Mouse (Mus musculus) lung, adult 2 months (tissue): ENCODE results near the gene Mtfr2.

Experiments used
- CTCF ChIP-seq: fragments of 200-500 bp; IDR thresholded peaks from 2 replicates; pipeline ENCODE4 v1.5.1; 2011; ENCODE audit warnings: mild to moderate bottlenecking, low read length, control low read depth; ENCODE audit not compliant: insufficient read depth
- POLR2A ChIP-seq: fragments of 200-500 bp; IDR thresholded peaks from 2 replicates; pipeline ENCODE4 v1.6.1; 2011; ENCODE audit warnings: low read depth, mild to moderate bottlenecking, control low read depth, low read length, borderline replicate concordance; ENCODE audit errors: extremely low read depth

DNA sequence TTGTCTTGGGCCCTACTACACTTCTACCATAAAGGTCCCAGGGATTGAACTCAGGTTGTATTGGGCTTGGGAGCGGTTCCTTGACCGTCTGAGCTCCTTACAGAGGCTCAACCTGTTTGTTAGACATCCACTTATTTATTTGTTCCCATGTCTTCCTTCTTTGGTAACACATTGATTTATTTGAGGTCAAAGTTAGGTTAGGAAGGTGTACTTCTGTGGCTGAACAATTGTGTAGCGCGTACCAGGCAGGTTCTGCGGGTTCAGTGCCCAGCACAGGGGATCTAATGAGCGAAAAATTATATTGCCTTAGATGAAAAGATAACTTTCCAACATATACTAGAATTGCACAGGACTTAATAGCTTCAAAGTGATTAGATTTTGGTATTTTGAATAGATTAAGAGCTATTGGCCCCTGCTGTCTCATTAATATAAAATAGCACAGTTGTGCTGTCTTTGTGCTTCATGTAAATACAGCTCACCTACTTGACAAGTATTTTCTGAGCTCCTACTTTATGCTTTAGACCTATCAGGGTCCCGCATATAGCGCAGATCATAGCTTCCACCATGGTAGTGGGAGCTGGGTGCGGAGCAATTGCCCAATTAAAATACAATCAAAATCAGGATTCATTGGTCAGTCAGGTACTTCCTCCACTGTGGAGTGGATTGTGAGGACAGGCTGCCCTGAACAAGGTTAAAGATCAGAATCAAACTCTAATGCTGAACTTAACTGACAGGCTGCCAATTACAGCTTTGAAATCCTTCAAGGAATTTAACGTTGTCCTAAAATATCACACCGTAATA is 36.4 kb upstream of the Mtfr2 start:
- TF ChIP-seq CTCF (no peak), POLR2A (no peak)
